Mouse (Mus musculus): Measurements from ENCODE around the gene Cd200r3.

DNA sequence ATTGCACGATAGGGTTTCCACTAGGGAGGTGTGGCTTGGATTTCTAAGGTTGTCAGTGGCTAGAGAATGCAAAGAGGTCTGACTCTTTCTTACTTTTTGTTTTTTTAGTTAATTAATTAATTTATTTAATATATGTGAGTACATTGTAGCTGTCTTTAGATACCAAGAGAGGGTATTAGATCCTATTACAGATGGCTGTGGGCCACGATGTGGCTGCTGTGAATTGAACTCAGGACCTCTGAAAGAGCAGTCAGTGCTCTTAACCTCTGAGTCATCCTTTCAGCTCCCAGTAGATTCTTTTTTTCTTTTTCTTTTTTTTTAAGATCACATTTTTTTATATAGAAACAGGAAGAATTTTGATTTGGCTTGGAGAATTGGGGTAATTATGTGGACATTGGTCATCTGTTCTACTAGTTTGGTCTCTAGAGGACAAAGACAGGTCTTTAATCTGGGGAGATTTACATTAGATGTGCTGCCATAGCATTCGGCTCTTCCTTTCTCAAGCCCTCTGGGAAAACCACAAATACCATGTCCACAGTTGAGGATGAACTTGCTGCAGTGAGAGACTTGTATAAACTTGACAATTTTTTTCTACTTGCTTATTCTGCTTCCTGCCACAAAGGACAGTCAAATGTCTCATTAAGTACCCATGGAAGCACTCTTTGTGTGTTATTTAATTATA is 40.0 kb downstream of the Cd200r3 start:
- TF ChIP-seq POLR2A (IDR thresholded peaks at IDR 0.05; ENCODE audit: borderline replicate concordance, extremely low read depth, low read depth, low read length) (no peak), CTCF (IDR thresholded peaks at IDR 0.05; ENCODE audit: insufficient read depth, low read length) (no peak)

Measured in lung, adult 2 months (tissue).